Mouse (Mus musculus) stomach, adult 2 months (tissue): ENCODE data around the gene Cpa5. TPM values are rescaled to one million over a fixed set of nuclear protein-coding genes. Genes with fewer than 3 reads are reported as not detected.

Experiments used
- polyA plus RNA-seq: library from polyadenylated mRNA; depleted of rRNA; stranded (reverse); fragments of >200 nt; gene quantifications from 2 replicates; pipeline ENCODE4 v1.2.3, GENCODE M21; 2012; rRNA removed

Gene Cpa5
- 0.24 TPM in 1 of 2 replicates, not detected in the other for polyA plus RNA-seq

GRCm38 (mm10) chr6:30610710-30611109, at the start of gene Cpa5:
TSS of gene Cpa5 (plus strand) at chr6:30611010.

GRCm38 (mm10) chr6:30568069-30568468, 42.7 kb upstream of the Cpa5 start, which contains the start of gene Cpa4:
TSS of gene Cpa4 (plus strand) at chr6:30568369.

DNA sequence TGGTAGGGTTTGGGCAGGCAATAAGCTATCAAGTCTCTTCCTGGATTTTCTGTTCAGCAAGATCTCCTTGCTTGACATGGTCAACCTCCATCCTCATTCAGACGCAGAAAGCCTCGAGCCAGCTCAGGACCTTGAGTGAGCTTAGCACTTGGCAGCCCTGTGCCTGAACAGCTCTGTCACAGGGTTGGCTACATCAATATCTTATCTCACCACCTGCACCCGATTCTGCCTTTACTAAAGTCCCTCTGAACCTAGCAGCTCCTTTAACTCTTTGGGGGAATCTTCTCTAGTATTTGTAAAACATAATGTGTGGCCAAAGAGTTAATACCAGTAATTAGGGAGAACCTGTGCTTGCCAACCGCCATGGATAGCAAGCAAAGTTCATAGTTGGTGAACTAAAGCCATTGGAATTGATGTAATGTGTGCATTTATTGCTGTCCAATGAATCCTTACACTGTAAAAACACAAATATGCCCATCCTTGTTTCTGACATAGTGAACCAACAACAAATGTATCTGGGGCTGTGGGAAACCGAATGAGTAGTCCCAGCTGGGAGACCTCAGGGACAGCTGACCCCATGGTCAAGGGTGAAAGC, 28.0 kb downstream of the Cpa5 start, which contains the start of gene Cpa1:
Gene Cpa1, plus strand, starts transcription at position 545 of the 595 bp plus-strand sequence.

Other genes starting within 250 kb of the Cpa5 start
- gene Zc3hc1, start 220.0 kb upstream of the Cpa5 start, polyA plus RNA-seq = 6.2 and 6.5 TPM in 2 replicates
- 5.4 and 5.6 TPM in 2 replicates for gene Klhdc10, start 209.1 kb upstream of the Cpa5 start, polyA plus RNA-seq
- gene Tmem209, start 101.2 kb upstream of the Cpa5 start, polyA plus RNA-seq = 7.3 and 13.7 TPM in 2 replicates
- gene Ssmem1, start 101.2 kb upstream of the Cpa5 start, polyA plus RNA-seq = not detected in 2 replicates
- gene Cpa2, start 69.4 kb upstream of the Cpa5 start, polyA plus RNA-seq = 0.06 TPM in 1 of 2 replicates, not detected in the other
- 4.9 and 6.6 TPM in 2 replicates for gene Cpa4, start 42.6 kb upstream of the Cpa5 start, polyA plus RNA-seq
- 0.22 and 0.45 TPM in 2 replicates for gene Cpa1, start 28.2 kb downstream of the Cpa5 start, polyA plus RNA-seq
- gene Cep41, start 82.7 kb downstream of the Cpa5 start, polyA plus RNA-seq = 0.62 and 0.71 TPM in 2 replicates
- 7.2 and 20.9 TPM in 2 replicates for gene Mest, start 112.5 kb downstream of the Cpa5 start, polyA plus RNA-seq